Mouse (Mus musculus): Measurements from ENCODE around the gene Usp10.

DNA sequence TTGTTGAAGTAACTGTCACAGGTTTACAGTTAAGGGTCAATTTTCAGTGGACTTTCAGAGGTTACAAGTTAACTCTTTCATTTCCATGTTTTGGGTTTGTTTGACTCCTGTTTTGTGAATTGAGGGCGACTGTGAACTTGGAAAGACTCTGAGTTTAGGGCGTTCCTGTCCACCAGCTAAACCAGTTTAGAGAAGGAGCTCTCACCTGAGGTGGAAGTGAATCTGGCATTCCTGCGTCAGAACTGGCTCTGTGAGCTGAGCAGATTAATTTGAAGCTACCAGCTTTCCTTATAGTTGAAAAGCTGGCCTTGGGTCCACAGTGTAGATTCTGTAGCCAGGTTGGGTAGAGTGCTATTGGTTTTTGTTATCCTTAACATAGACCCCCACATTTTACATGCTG, 3.0 kb downstream of the Usp10 start:
- no peak for TF ChIP-seq TAL1 (conservative IDR thresholded peaks at IDR 0.05; ENCODE audit: low read depth, low read length)
- no peak for TF ChIP-seq CTCF (IDR thresholded peaks at IDR 0.05; ENCODE audit: low read depth, low read length)
- no peak for TF ChIP-seq POLR2AphosphoS5 (IDR thresholded peaks at IDR 0.05; ENCODE audit: insufficient replicate concordance, low read depth, low read length)
- no peak for TF ChIP-seq GATA1 (IDR thresholded peaks at IDR 0.05; ENCODE audit: borderline replicate concordance, low read length)
- no peak for TF ChIP-seq GATA2 (IDR thresholded peaks at IDR 0.05; ENCODE audit: borderline replicate concordance, low read depth, low read length)

All from G1E (cell line).